Mouse (Mus musculus) stomach, postnatal 0 days (tissue): ENCODE measurements around the gene Gcn1l1.

Source experiments
- CTCF ChIP-seq: IDR thresholded peaks from 2 replicates; pipeline ENCODE4 v1.5.1; 2016; ENCODE audit warnings: antibody characterized with exemption, low read depth, mild to moderate bottlenecking, moderate library complexity
- EP300 ChIP-seq: optimal IDR thresholded peaks from 2 replicates; pipeline ENCODE3; 2016; ENCODE audit warnings: antibody characterized with exemption

DNA sequence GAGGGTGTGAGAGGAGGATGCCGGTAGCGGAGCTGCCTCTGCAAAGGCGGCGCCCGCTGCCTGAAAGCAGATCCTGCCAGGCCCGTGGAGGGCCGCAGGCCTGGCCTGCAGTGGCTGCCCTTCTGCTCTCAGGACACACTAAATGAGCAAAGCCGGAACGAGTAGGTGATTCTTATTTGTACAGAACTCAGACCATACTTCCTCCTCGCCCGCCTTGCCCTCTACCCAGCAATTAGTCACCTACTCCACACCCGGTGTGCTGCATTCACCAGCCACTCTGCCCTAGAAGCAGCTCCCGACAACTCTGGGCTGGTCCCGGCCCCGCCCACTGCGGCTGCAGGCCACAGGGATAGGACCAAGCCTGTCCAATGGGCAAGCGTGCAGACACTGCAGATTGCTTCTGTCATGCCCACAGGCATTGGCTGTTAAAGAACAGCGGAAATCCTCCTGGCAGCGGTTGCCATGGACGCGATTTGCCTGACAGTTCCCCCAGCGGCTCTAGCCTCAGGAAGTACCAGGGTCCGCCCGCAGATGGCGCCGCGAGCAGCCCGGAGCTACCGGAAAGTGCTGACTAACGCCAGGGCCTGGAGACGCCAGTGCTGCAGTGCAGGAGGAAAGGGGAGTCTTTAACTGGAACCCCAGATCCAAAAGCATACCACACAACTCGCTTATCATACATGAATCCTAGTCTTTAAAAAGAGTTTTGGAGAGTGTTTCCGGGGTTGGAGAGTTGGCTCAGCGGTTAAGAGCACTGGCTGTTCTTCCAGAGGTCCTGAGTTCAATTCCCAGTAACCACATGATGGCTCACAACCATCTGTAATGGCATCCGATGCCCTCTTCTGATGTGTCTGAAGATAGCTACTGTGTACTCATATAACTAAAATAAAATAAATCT lies 87.9 kb downstream of the Gcn1l1 start:
- TF ChIP-seq CTCF = peak; percentile 99
- no peak for TF ChIP-seq EP300
